Mouse (Mus musculus) heart, adult 11 months (tissue): ENCODE measurements around the gene Gm42688.

Experiments
- DNase-seq: peaks from one replicate; pipeline ENCODE4 v3.0.0; 2022

Gm42688 gene

DNA sequence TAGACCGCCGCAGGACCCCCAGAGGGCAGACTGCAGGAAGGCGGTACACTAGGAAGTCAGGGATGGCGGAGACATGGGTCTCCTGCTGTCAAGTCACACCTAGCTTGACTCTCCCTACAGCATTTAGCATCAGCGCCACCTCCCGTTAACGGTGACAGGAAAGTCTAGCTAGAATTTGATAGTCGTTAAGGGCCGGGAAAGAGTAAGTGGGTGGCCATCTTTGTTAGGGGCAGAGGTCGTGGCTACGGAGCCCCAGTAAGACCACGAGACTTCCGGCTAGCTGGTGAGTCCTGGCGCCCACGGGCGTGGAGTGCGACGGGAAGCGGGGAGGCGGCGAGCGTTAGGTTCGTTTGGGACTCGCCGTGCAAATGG is at the start of gene Gm42688, which contains the start of gene Ccdc142:
Gm42688 (plus strand) TSS at position 302 of the 372 bp plus-strand sequence.
Ccdc142 (plus strand) TSS at position 286 of the 372 bp plus-strand sequence.
- DNase-seq, result peak; percentile 99

DNA sequence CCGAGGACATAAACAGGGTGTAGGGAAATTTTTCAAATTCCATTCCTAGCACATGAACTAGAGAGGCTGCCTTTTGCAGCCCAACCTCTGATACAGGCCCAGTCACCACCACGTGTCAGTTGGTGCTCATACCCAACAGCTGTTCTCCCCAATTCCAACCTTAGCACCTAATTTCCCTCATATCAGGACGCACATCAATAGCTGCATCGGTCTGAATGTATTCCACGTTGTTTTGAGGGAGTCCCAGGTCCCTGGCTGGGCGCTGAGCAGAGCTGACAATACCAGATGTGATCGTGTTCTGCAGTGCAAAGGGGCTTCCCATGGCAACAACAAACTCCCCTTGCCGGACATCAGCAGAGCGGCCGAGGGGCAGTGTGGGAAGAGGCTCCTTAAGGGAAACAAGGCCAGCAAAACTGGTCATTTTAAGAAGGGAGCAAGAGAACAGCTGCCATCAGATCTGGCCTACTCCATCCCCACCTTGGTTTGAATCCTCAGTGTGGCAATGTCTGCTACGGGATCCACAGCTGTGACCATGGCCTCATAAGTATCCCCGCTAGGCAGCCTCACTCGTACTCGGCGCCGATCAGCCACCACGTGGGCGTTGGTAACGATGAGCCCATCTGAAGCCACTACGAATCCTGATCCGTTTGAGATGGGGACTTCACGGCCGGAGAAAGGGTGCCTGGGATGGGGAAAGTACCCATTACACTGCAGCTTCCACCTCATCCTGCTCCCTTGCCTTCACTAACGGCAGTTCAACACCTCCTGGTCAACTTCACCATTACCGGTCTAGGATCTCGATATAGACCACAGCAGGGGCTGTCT is 48.1 kb upstream of the Gm42688 start:
- DNase-seq, result peak; percentile 95

DNA sequence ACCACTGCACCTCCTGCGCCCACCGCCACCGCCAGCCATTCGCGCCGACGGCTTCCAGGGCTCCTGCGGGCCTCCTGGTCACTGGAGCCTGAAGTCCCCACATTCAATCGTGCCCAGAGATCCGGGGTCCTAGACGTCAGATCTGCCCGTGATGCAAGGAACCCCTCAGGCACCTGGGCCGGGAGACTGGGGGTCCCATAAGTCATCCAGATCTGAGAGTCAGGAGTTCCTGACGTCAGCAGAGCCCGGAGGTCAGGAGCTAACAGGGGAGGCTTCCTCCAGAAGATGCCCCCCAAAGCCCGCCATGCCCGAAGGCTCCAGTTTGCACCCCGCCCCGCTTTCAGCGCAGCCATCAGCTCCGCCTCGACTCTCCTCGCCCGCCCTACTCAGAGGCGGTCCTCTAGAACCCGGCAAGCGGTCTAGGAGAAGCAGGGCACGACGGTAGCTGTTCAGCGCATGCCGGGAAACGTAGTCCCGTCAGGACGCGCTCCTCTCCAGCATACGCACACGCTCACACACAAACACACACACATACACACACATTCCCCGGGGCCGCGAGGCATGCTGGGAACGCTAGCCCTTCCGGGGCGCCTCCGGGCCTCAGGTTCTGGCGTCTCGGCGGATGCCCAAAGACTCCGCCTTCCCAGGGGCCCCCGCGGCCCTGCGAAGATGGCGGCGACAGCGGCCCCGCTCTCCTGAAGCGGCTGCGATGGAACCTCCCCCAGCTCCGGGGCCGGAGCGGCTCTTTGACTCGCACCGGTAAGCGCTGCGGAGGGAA is 47.2 kb upstream of the Gm42688 start, which contains the start of gene Aup1:
Aup1 (plus strand) TSS at position 448 of the 778 bp plus-strand sequence.
- DNase-seq, result peak; percentile 100

DNA sequence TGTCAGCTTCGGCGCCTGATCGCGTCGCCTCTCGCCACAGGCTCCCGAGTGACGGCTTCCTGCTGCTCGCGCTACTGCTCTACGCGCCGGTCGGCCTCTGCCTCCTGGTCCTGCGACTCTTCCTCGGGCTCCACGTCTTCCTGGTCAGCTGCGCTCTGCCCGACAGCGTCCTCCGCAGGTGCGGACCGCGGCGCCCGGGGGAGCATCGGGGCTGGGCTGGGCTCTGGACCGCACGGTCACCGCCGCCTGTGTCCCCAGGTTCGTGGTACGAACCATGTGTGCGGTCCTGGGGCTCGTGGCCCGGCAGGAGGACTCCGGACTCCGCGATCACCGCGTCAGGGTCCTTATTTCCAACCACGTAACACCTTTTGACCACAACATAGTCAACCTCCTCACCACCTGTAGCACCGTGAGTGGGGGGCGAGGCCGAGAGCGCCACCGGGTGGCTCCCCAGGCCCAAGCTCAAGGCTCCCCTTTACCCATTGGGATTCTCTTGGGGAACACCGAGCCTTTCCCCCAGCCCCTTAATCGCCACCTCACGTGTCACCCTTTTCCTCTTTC is 46.5 kb upstream of the Gm42688 start, which contains the start of gene Htra2:
Htra2 (minus strand) TSS at position 403 of the 561 bp plus-strand sequence.
- DNase-seq, result peak; percentile 94

DNA sequence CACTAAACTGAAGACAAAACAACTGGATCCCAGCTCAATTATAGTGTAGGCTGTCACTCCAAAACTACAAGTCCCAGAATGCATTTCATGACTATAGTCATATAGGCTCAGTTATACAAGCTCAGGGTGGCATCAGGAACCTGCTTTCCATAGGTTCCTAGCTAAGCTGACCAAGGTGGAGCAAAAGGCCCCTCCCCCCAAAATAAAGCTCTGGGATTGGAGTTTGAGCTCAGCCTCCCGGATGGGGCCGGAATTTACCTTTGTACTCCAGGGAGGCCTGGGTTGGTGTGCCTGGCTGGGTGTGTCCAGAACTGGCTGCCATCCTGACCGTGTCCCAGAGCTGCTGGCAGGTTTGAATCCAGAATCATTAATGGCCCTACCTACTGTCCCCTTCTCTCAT is 43.6 kb upstream of the Gm42688 start, which contains the start of gene Dqx1:
Dqx1 (plus strand) TSS at position 55 of the 400 bp plus-strand sequence.
- no peak for DNase-seq

DNA sequence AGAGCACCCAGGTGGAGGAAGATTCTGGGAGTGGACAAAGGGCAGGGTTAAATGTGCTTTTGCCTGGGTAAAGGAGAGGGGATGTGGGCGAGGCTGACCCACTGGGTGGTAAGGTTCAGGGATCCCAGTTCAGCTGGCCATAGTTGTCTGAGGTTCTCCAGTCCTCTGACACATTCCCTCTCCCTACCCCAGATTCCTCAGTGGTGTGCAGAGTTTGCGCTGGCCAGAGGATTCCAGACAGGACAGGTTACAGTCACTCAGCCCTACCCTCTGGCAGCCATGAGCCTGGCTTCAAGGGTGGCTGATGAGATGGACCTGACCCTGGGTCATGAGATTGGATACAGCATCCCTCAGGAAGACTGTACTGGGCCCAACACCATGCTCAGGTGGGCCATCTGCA is 42.7 kb upstream of the Gm42688 start:
- no peak for DNase-seq

DNA sequence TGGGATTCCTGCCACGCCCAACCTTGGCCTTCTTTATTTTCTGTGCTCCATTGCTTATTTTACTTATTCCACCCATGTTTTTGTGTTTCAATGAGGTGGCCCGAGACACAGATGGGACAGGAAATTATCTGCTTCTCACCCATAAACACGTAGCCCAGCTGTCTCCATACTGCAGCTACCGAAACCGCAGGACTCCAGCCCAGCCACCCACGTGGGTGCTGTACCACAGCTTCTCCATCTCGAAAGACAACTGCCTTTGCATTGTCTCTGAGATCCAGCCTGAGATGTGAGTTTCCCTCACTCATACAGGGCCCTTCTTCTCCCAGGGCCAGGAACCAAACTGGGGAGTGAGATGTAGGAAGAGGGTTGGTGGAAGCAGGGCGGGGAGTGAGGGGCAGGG is 35.4 kb upstream of the Gm42688 start:
- DNase-seq, result no peak

DNA sequence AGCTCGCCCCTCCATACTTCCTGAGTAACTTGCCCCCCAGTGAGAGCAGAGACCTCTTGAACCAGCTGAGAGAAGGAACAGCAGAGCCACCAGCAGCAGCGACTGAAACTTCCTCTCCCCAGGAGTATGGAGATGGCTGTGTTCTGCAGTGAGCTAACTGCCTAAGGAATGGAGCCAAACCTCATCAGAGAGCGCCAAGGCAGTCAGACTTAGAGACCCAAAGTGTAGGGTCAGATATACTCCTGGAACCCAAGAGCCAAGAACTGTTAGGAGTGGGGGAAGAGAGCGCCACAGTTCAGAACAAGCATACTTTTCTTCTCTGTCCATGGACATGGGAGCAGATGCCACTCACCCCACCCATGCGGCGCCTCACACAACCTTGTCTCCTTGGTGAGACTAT is 35.0 kb upstream of the Gm42688 start:
- DNase-seq, result no peak

DNA sequence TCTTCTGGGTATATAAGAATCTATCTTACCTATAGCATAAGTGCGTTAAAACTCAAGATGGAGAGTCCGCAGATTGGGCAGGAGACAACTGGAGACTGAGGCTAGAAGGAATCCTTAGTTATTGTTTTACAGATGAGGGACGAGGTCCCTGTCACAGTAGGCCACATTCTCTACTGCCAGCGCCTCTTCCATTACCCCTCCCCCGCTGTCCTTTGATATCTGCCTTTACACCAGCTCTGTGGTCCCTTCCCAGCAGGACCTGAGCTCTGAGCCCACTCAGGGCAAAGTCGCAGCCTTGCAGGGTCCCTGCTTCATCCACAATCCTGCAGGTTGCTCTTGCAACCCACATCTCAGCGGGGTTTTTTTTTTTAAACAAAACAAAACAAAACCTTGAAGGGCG is 33.2 kb upstream of the Gm42688 start:
- no peak for DNase-seq

DNA sequence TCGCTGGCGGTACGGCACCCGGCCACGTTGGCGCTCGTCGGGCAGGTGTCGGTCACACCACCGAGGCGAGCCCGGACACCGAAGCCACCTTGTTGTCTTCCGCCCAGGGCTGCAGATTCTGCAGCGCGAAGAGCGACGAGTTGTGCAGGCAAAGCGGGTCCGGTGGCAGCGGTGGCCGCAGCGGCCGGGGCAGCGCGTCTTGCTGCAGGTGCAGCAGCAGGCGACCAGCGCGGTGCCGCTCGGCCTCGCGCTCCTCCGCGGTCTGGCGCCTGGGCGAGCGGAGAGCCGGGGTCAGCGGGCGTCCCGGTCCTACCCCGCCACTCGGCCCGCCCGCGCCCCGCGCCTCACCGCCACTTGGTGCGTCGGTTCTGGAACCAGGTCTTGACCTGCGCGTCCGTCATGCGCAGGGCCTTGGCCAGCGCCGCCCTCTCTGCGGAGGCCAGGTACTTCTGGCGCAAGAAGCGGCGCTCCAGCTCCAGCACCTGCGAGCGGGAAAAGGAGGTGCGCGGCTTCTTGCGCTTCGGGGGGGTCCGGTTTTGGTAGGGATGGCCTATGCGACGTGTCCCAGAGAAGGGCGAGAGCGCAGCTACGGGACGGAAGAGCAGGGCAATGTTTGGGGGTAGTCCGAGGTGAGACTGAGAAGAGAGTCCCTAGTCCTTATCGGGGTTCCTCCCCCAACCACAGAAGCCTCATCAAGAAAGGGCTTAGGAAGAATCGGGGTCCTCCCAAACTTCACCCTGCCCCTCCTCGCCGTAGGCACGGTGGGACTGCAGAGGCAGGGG is 32.5 kb upstream of the Gm42688 start:
- no peak for DNase-seq

DNA sequence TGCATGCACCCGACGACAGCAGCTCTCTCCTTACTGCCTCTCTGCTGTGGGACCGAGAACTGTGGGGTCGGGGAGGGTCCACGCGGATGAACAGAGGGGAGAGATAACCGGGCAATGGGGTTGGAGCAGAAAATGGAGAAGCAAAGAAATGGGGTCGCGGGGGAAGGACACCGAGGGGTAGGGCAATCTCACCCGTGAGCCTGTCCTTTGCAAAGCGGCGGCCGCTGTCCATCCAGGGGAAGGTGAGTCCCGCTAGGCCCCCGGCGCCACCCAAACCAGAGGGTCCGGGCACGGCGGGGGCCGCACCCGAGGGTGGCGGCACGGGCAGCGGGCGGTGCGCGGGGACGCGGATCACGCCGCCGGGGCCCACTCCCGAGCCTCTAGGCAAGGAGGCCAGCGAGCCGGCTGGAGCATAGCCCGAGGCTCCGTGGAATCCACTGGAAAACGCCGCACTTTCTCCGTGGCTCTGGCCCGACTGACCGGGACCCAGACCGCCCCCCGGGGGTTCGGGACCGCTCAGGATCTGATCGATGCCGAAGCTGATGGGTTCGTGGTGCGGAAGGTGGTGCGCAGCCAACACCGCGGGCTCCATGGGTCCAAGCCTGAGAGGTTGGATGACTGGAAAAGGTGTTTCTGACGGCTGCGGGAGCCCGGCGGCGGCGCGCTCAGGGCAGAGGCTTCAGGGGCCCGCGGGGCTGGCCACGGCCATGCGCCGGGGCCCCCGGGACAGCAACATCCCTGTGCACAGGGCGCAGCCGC is 31.8 kb upstream of the Gm42688 start:
- DNase-seq, result no peak

DNA sequence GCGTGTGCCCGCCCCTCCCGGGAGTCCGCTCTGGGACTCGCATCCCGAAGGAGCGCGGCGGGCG is 31.3 kb upstream of the Gm42688 start, which contains the start of gene Tlx2:
Tlx2 (minus strand) TSS at position 47 of the 64 bp plus-strand sequence.
- no peak for DNase-seq

DNA sequence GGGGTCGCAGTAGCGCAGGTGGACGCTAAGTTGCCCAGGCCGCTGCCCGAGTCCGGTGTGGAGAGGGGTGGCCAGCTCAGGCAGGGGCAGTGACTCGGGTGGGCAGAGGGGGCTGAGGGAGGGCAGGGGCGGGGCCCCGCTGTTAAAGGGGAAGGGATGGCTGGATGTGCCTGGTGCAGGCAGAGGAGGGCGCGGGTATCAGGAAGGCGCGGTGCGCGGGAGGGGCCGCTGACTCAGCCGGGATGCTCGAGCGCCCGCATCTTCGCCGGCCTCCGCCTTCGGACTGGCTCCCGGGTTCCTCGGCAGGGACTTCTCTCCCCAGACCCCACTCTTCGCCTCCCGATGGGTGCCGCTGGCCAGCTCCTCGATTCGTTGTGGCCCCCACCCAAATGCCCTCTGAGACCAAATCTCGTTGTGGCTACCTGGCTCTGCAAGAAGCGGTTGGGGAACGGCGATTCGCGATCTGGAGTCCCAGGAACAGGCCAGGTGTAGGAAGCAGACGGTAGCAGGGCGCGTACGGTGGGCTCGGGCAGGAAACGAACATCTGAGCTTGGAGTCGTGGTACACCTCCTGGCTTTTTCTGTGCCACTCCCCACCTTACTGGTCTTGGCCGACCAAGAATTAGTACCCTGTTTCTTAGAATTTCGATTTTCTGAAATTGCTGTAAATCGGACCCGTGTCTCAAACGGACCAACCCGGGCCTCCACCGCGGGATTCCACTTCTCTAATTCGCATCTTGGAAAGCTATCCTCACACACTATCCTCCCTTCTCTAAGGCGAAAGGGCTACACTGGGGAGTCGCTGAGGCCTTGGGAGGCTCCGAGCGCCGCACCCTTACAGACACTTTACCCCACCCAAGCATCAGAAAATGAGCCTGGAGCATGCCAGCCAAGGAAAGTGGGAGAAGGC is 30.9 kb upstream of the Gm42688 start:
- DNase-seq, result no peak

DNA sequence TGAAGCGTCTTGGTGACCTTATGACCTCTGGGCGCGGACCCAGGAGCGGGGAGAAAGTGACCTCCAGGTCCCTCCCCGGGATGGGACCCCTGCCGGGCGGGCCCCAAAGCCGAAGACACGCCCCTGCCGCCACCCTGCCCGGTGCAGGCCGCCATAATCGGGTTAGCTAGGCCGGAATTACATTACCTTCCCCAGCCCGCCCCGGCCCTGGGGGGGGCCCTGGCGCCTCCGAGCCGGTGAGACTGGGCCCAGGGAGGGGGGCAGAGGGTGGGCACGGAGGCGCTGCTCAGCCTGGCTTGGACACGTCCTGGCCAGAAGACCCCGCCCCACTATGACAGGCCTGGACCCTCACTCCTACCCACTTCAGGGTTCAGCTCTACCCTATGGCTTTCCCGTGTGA is 30.2 kb upstream of the Gm42688 start:
- no peak for DNase-seq

DNA sequence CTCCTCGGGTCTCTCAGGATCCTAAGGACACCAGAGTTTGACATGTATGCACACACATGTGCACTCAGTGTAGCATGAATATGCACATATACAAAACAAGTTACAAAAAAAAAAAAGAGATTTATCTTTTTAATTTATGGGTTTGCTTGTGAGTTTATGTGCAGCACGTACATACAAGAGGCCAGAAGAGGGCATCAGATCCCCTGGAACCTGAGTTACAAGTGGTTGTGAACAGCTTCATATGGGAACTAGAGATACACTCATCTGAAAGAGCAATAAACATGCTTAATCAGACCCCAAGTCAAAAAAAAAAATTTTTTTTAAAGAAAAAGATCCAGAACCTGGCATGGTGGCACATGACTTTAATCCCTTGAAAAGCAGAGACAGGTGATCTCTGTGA is 26.4 kb upstream of the Gm42688 start:
- DNase-seq, result no peak

DNA sequence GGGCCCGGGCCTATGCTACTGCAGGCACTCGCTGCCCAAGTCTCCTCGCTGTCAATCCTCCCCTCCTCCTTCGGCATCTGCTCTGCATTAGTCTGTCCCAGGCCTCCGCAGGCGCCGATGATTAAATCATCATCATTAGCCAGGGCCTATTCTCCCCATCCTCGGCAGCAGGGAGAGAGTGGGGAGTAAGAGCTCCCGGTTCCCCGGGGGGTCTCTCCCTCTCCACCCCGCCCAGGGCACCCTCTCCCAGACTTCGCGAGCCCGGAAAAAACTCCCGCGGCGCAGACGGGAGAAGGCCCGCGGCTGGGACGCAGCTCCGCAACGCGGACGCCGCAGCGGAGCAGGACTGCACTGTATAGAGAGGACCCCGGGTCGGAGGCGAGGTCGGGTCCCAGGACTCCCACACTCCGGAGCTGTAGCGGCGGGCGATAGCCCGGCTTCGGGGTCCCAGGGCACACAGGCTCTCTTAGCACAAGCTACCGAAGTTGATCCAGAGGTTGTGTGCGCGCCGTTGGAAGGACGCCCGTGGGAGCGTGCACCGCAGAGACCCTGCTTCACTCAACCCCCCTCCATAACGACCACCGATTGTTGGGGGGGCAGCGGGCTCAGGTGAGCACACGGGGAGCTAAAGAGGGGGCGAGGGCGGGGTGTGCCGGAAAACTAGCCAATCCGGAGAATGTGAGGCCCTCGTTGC is 23.6 kb upstream of the Gm42688 start, which contains the start of gene Pcgf1:
Pcgf1 (plus strand) TSS at position 240 of the 694 bp plus-strand sequence.
- DNase-seq, result no peak

DNA sequence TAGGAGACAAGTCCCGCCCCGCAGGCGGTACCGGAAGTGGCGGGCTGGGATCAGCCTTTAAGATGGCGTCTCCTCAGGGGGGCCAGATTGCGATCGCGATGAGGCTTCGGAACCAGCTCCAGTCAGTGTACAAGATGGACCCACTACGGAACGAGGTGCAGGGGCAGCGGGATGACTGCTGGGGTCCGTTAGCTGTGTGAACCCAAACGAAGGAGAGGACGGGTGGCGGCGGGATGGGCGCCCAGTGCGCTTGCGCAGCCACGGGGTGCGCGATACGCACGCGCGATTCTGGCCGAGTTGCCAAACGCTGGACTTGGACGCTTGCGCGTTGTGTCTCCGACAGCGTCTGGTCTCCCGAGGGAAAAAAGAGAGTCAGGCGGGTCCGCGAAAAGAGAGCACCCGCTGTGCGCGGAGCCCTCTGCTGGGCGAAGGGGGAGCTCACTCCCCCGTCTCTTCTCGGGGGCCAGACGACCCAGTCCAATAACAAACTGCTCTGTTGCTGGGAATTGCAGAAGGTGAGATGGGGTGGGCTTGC is 23.0 kb upstream of the Gm42688 start:
- peak; percentile 100 for DNase-seq

DNA sequence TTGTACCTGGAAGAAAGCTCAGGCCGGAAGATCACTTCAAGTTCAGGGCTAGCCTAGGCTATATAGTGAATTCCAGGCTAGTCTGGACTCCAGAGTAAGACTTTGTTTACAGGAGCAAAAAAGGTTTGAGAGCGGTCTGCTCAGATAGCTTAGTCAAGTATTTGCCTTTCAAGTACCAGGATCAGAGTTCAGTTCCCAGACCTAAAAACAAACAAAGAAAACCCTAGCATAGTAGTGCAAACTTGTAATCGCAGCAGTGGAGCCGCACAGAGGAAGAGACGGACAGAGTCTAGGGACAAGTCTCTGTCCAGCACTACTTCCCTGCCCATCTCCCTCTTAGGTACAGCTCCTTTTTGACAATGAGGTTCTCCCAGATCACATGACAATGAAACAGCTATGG is 21.2 kb upstream of the Gm42688 start:
- DNase-seq, result no peak

DNA sequence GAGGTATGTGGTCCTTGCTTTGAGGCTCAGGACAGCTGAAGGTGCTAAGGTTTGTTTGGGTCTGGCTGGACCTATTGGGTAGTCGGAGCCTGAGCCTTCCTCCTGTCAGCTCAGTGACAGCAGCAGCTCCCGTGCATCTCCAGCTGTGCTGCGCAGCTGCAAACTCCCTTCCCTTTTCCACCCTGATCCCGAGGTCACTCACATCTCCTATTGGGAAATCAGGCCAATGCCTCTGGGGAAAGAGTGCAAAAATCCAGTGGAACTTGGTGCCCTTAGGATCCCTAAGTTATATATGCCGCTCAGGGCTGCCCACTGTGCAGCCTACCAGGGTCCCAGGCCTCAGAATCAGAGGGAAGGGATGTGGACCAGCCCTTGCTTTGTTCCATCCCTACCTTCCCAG is 17.9 kb upstream of the Gm42688 start:
- DNase-seq, result no peak

DNA sequence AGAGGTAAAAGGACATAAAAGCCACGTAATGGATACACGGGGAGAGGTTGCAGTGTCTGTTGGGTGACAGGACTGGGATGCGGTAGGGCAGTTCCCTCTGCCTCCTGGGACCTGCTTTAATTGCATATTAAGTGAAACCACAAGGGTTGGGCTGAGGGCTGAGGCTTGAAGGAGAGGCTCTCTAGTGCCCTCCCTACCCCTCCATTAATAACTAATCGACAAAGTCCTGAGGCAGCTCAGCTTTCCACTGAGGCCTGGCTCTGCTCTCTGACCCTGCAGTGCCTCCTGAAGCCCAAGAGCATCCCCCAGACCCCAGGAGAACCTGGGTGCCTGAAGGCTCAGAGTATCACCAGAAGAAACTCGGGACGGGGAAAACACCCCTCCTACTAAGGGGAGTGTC is 16.9 kb upstream of the Gm42688 start:
- DNase-seq, result no peak
